Mouse (Mus musculus) MEL (cell line): ENCODE measurements at regions not wholly inside any gene's neighbourhood (a gene's known extent, or its start where the extent isn't known, plus 50 kb on each side); places are given as distances from the start of the nearest gene placed in this dataset.

ENCODE experiments used
- DNase-seq: peaks from one replicate; pipeline ENCODE4 v3.0.0; 2011; ENCODE audit warnings: low read depth, low spot score
- H3K27ac ChIP-seq: 2 replicates; pipeline ENCODE4 v1.5.1; 2012; ENCODE audit warnings: low read depth, mild to moderate bottlenecking, control low read depth, low read length, moderate library complexity; ENCODE audit not compliant: control insufficient read depth
- H3K27me3 ChIP-seq, 2 experiments: fragments of 150-350 bp in 1 of 2; sonication (generic) in 1 of 2; 2 replicates each; pipeline ENCODE4 v1.6.1; 2012; ENCODE audit warnings: low read length in 2 of 2, mild to moderate bottlenecking in 2 of 2, improper control_type of control experiment in 1 of 2, moderate library complexity in 1 of 2; ENCODE audit not compliant: insufficient read depth in 2 of 2, control insufficient read depth in 1 of 2
- H3K36me3 ChIP-seq, 2 experiments: 2 replicates each; pipeline ENCODE4 v1.6.1; 2012 to 2014; ENCODE audit warnings: low read length in 2 of 2, improper control_type of control experiment in 1 of 2, inconsistent platforms in 1 of 2, mild to moderate bottlenecking in 1 of 2; ENCODE audit not compliant: insufficient read depth in 2 of 2, control insufficient read depth in 1 of 2
- H3K4me1 ChIP-seq, 2 experiments: fragments of 150-350 bp in 1 of 2; sonication (generic) in 1 of 2; 2 replicates each; pipeline ENCODE4 v1.6.1; 2012; ENCODE audit warnings: low read length in 2 of 2, improper control_type of control experiment in 1 of 2, mild to moderate bottlenecking in 1 of 2; ENCODE audit not compliant: insufficient read depth in 2 of 2, control insufficient read depth in 1 of 2
- H3K4me3 ChIP-seq, 2 experiments: fragments of 150-350 bp in 1 of 2; sonication (generic) in 1 of 2; 2 replicates each; pipeline ENCODE4 v1.5.1; 2012; ENCODE audit warnings: low read depth in 2 of 2, low read length in 2 of 2, mild to moderate bottlenecking in 2 of 2, moderate library complexity in 2 of 2, control low read depth in 1 of 2, improper control_type of control experiment in 1 of 2; ENCODE audit not compliant: control insufficient read depth in 1 of 2, insufficient read depth in 1 of 2
- H3K79me2 ChIP-seq: 2 replicates; pipeline ENCODE4 v1.6.1; 2012; ENCODE audit warnings: mild to moderate bottlenecking, low read length, moderate library complexity; ENCODE audit not compliant: control insufficient read depth, poor library complexity, insufficient read depth
- H3K9ac ChIP-seq: 2 replicates; pipeline ENCODE4 v1.6.1; 2012; ENCODE audit warnings: low read depth, mild to moderate bottlenecking, control low read depth, low read length, moderate library complexity; ENCODE audit not compliant: control insufficient read depth, poor library complexity, severe bottlenecking
- H3K9me3 ChIP-seq: fragments of 150-350 bp; sonication (generic); replicated peaks from 2 replicates; pipeline ENCODE4 v1.6.1; 2012; ENCODE audit warnings: mild to moderate bottlenecking, low read length, improper control_type of control experiment, moderate library complexity; ENCODE audit not compliant: insufficient read depth
- CHD2 ChIP-seq: IDR thresholded peaks from 2 replicates; pipeline ENCODE4 v1.6.1; 2011; ENCODE audit warnings: low read length, improper control_type of control experiment
- EP300 ChIP-seq, 2 experiments: IDR thresholded peaks; 2 replicates each; pipeline ENCODE4 v1.6.1; 2011; ENCODE audit warnings: improper control_type of control experiment in 2 of 2, low read length in 2 of 2, low read depth in 1 of 2, mild to moderate bottlenecking in 1 of 2
- MXI1 ChIP-seq: IDR thresholded peaks from 2 replicates; pipeline ENCODE4 v1.6.1; 2011; ENCODE audit warnings: mild to moderate bottlenecking, low read depth, low read length, improper control_type of control experiment
- POLR2AphosphoS2 ChIP-seq: IDR thresholded peaks from 2 replicates; pipeline ENCODE4 v1.6.1; 2011; ENCODE audit warnings: low read length, improper control_type of control experiment

GRCm38 (mm10) chr15:36333265-36333664 is 674.3 kb downstream of the Zfp706 start:
- no peak overlapping the region for H3K9ac ChIP-seq
- H3K4me3 ChIP-seq = no peak overlapping the region
- no peaks in the 10 kb centered on the region for H3K9me3 ChIP-seq
- no peak overlapping the region for H3K27ac ChIP-seq
- no peaks in the 10 kb centered on the region for H3K79me2 ChIP-seq
- no peaks in the 10 kb centered on the region for H3K4me1 ChIP-seq
- no peak for DNase-seq
- H3K36me3 ChIP-seq = no peaks in the 10 kb centered on the region
- H3K27me3 ChIP-seq = peaks cover 5 to 18% of the 10 kb centered on the region in 2 experiments
- TF ChIP-seq CHD2 (no peak), POLR2AphosphoS2 (no peak), EP300 (IDR thresholded peaks at IDR 0.05; ENCODE audit: low read depth in 1 of 2, low read length in 2 of 2) (no peak), MXI1 (no peak)
- TF ChIP-seq, all 39 proteins: peak for 0
